Mouse (Mus musculus) liver (tissue): ENCODE results near the gene Ldlrad3.

Experiments used
- DNase-seq: peaks from one replicate; pipeline ENCODE4 v3.0.0-alpha.2; 2020; ENCODE audit warnings: mixed read lengths

Ldlrad3 gene

DNA sequence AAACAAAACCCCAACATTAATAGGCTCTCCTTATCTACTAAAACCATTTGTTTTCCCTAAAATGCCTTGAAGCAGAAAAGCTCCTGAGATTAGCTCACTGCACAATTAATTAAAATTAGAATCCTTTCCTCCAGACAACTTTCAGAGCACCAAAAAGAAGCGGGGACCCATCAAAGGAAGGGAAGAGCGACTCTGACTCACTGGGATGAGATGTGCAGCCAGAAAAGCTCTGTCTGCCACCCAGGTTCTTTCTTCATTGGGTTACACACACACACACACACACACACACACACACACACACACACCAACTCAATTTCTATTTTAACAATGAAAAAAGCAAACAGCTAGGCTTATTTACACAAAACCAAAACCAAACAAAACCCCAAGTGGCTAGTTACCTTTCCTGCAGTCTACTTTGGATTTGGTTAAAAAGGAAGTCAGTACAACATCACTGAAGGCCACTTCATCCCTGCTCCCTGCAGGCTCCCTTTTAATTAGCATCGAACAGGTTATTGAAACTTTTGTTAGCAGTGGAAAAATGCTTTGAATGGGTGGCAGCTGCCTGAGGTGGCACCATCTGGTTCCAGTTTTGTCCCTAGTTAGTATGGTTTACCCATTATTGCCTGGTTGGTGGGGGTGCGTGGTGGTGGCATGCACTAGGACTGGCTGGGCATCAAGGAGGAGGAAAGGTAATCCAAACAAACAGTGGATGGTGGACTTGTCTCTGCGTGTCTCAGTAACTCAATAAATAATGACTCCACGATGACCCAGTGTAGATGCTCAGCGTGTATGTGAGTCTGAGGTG lies 235.3 kb downstream of the Ldlrad3 start:
- no peak for DNase-seq

DNA sequence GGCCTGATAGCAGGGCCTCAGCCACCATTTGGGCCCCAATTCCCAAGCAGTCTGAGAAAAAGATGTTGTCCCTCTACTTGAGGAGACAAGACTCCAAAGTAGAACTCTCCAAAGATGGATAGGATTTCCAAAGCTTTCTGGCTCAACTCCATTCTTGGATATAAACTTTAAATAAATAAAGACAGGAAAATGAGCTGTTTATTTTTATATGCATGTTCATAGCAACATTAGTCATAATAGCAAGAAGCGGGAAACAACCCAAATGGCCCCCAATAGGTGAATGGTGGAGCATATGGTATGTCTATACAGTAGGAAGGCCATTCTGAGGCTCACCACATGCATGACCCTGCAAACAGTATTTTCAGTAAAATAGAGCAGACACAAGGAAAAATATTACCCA lies 251.2 kb downstream of the Ldlrad3 start:
- DNase-seq, result no peak

DNA sequence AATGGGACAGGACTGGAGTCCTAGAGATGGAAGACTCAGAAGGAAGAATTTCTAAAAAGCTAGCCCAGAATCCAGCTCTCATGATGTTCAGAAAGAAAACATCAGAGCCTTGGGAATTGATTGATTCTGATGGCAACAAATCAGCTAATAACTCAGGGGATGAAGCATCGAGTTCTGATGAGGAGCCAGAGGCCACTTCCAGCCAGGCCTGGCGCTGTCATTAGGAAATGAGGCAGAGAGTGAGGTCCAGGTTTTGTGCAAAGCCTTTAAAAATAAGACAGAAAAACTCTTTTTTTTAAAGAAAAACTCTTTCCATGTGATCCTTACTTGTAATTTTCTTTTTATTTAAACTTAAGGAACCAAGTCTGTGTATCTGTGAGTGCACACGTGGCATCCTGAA lies 252.9 kb downstream of the Ldlrad3 start:
- no peak for DNase-seq

DNA sequence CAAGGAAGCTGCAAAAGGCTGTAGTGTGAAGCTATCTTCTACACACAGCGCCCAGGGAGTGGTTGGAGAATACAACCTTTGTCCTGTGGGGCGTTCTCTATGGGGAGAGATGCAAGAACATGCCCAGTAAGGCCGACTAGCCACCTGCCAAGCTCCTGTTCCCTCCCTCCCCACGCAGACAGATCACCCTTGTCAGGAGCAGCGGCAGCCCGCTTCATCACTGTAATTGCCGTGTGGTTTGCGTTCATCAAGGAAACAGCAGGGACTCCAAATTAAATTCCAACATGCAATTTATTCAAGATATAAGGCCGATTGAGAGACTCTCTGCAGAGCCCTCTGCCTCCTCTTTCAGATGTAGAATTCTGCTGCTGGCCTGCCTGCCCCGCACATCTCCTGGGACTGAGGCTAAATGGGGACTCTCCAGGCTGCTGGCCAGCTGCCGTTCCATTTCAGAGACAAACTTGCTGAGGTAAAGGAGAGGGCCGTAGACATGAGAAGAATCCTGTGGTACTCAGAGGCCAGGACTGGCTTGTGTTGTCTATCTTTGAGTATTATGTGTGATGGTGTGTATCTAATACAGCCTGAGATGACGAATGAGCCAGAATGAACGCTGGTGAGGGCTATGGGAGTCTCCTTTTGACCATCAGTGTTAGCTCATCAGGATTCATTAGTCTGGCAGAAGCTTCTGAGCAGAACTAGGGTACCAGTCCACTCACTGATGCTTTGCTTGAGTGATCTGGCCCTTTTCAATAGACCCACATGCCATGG lies 253.8 kb downstream of the Ldlrad3 start:
- DNase-seq, result no peak

DNA sequence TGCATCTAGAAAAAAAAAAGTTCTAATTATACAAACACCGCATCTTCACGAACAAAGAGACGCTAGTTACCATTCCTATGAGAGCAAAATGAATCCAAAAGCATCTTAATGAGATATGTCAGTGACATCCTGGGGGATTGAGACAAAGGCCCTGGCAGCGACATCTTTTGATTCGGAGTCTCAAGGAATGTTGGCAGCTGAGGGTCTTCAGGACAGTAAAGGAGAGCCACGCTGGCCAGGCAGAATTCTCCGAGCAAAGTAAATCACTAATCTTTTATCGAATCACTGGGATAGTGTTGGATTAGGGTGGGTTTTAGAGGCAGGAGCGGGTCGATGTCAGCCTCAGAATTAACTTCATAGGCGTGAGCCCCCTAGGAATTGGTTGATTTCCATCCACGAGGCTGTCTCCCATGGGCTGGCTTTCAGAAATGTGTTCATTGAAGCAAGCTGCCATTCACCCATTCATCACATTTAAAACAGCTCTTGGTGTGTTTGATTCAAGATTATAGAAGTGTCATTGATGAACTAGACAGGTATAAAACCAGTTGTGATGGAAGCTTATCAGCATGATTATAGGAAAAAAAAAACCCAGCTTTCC lies 260.5 kb downstream of the Ldlrad3 start:
- DNase-seq, result no peak

DNA sequence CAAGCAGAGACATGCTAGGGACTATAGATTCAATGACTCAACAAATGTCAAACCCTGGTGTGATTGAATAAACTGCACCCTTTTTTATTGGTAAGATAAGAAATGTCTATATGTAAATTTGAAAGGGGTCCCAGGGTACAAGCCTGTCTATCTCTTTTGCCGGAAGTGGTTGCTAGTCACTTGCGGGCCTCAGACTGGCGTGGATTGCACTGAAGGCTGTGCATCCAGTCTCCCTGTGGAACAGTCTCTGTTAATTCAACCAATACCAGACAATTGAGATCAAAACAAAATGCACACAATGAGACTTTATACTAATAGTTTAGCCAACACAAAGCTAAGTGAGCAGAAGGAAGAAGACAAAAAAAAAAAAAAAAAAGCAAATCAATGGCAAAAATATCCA lies 261.0 kb downstream of the Ldlrad3 start:
- DNase-seq, result no peak

DNA sequence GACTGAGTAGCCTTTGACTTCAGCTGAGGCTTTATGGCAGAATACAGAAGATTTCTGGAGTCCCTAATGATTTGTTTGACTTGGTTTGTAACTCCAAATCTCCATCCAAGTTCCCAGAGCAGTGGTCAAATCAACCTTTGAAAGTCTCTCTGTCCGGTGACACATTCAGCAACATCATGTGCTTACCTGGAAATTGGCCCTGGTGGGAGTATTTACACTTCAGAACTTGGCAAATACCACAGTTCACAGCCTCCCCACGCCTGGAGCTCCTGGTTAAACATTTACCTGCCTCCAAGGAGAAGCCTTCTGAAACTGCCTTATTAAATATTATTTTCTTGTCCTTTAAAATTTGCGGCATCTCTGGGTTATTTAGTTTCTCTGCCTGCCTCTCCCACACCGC lies 263.0 kb downstream of the Ldlrad3 start:
- peak; percentile 20 for DNase-seq

DNA sequence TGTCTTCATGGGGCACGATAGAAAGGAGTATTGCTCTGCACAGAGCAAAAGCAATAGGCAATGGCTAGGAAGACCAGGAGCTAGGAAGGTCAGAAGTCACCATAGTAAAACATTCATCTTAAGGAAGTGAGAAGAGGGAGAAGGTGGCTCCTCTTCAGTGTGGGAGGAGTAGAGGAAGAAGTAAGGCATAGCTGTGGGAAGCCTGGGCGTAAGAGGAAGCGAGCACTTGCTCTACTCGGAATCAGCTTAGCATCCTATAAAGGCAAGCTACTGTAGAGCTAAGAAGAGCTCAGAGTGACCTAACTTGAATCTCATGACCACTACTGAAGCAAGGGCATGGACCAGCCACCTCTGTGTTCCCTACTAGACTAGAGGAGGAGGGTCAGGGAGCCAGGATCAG lies 263.9 kb downstream of the Ldlrad3 start:
- DNase-seq, result no peak

DNA sequence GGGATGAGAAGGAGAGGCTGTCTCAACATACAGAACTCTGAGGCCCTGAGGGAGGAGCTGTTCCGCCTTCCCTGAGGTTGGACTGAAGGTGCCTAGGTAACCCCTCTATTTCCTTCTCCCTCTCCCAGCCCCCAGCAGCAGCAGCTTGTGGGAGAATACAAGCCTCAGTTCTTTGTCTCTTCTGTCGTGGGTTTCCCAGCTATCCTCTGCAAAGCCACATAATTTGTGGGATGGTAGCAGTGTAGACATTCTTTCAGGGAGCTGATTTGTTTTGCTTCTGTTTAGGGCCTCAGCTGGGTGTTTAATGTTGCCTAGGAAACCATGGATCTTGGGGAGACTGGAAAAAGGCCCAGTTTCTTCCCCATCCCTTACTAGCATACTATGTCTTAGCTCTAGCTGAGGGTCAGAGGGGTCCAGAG lies 266.0 kb downstream of the Ldlrad3 start:
- DNase-seq, result no peak

DNA sequence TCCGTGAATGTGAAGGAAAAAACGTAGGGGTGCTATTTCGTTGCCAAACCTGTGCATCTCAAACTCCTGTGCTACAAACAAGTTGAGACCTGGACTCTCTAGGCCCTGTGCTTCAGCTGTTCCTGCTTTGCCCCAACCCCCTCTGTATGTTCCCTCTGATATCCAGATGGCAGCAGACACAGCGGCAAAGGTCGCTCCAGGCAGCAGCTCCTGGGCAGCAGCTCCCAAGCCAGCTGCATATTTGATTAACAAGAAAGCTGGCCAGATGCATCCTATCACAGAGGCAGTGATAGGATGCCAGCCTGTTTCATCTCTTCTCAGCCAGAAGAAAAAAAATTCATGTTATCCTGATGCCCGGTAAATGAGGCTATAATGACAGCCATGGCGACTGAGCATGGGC lies 267.7 kb downstream of the Ldlrad3 start:
- DNase-seq, result peak; percentile 12

DNA sequence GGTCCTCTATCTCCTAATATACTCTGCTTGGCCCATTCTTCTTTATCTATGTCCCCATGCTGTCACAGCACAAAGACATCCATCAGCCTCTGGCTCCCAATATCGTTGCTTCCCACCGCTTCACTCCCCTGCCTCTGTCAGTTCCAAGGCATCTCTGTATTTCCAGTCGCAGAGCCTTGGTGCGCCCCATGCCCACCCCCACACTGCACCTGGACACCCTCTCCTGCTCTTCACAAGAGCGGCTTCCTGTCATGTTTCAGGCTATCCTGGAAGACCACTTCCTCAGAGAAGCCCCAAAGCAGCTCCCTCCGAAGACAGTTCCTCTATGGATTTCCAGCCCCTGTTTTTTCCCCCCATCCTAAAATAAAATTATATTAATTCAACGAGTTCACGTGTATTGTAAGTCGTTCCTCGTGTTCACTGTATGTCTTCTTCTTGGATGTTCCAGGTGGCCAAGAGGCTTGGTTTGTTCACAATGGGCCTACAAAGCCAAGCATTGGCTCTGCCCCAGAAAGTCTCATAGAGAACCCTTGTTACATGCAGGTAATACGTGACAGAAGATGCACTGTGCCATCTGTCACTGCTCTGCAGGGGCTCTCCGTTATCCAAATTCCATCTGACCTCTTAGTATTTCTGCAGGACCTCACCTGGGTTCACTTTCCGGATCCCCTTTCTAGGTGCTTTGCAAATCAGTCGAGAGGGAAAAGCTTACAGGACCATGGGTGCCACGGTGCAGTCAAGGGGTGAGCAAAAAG lies 276.7 kb downstream of the Ldlrad3 start:
- no peak for DNase-seq

DNA sequence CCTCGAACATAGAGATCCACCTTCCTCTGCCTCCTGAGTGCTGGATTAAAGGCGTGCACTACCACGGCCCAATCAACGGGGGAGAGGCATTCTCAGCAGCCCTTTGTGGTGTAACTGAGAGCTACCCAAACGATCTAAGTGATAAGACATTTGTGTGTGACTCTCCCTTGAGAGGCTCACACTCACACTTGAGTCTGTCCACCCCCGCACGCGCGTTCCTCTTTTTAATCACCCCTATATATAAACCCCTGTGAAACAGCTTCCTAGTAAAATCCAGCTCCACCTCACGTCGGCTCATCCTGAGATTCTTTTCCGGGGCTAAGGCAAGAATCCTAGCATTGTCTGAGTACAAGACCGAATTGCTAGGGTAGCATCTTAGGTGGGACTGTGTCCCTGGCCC lies 277.4 kb downstream of the Ldlrad3 start:
- DNase-seq, result no peak

DNA sequence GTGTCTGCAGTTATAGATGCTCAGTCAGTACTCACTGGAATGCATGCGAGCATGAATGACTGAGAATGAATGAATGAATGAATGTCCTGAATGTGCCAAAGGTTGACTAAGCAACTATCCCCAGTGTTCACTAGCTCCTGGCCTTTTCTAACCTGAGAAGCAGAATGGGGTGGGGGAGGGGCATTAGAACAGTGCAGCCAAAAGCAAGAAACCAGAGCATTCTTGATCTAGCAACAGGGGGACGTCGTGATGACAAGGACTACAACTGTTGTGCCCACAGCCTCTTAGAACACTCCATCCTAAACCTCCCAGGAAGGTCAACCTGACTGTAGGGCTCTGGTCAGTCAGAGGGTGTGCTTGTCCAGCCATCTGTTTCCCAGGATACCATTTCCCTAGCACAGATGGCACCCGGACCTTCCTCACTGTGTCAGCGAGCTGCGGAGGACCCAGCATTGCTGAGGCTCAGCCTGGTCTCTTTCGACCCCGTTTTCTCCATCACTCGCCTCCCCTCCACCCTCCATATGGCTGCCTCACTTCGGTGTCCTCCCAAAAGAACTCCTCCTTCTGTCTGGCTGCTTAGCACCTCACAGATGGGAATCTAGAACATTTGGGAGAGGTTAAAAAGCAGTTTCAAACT lies 278.7 kb downstream of the Ldlrad3 start:
- DNase-seq, result no peak

DNA sequence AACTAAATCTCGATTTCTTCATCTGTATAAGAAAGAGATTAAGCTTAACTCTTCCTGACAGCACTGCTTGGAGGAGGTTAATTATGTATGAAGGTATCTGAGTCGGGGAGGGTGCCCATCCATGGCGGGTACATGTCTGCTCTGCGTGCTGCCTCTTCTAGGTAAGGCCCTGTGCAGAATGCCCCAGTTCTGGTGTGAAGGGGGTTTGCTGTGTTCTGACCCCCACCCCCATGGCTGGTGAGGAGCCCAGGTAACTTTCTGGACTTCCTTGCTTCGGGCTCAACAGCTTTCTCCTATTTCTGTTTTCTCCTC lies 279.9 kb downstream of the Ldlrad3 start:
- no peak for DNase-seq

DNA sequence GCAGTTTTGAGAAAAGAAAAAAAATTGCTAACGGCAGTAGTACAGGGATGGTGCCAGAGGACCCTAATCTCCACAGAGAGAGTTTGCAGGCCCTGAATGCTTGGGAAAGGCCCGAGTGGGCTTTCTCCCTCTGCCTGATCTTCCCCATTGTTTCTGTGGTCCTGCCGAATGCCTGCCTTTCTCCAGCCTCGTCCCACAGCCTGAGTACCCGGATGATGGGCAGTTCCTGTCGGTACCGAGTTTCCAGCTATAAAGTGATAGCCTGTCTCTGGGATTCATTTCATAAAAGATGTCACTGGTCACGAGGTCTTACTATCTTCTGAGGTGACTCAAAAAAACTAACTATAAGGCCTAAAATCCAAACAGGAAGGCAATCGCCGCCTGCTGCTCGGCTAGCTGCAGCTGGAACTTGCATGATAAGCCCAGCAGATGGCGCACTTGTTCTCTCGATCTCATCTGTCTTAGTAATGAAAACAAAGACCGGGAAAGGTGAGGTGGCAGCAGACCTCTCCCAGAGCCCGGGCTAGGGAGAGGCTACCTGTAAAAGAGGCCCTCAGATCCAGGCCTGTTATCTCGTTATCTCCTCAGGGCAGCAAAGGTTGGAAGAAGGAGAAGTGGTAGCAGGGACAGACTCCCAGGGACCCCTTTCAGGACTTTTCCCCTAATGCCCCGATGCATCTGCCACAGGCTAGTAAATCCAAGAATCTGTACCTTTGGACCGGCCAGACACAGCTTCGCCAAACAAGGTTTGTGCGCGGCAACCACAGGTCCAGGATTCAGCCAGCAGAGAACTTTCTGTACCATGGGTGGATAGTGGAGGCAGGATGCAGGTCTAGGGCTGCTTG lies 280.4 kb downstream of the Ldlrad3 start:
- peak; percentile 76 for DNase-seq

DNA sequence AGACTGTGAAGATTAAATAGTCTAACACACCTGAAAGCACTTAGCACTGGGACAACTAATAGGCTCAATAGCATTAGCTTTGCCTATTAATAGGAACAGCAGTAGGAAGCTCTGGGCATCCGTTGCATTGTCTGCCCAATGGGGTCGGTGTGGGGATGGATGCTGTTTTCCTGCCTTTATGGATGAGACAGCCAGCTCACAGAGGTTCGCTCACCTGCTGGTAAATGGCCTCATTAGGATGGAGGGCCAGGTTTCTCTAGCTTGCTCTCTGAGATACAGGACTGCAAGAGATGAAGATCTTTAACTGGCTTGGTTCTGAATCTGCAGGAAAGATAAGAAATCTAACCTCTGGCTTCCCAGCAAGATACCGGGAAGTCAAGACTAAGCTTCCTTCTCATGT lies 284.0 kb downstream of the Ldlrad3 start:
- no peak for DNase-seq
